Mouse (Mus musculus) erythroblast, embryonic 14.5 days (primary cell): ENCODE data around the gene Ppp3ca.

Source experiments
- GATA1 ChIP-seq: IDR thresholded peaks from 2 replicates; pipeline ENCODE4 v1.6.1; 2012; ENCODE audit warnings: low read length, inconsistent platforms, mixed read lengths
- TAL1 ChIP-seq: IDR thresholded peaks from 3 replicates; pipeline ENCODE4 v1.6.1; 2012; ENCODE audit warnings: low read length, inconsistent platforms, mixed read lengths

GRCm38 (mm10) chr3:136833893-136834292 is 164.0 kb downstream of the Ppp3ca start:
- TF ChIP-seq GATA1 (no peak), TAL1 (no peak)
